Mouse (Mus musculus) limb, embryonic 12.5 days (tissue): ENCODE data around the gene Enthd1. TPM values are rescaled to one million over a fixed set of nuclear protein-coding genes. Genes with fewer than 3 reads are reported as not detected.

ENCODE experiments used
- ATAC-seq: fragments of 200-750 bp; cut with Nextera tagmentation; 2 replicates; pipeline ENCODE4 v1.8.0; 2017; ENCODE audit warnings: low read depth, moderate TSS enrichment; ENCODE audit not compliant: insufficient number of reproducible peaks, insufficient read depth, low FRiP score, low TSS enrichment
- H3K27ac ChIP-seq: fragments of 300-500 bp; sonication (generic); 2 replicates; pipeline ENCODE4 v1.5.1; 2016; ENCODE audit warnings: mild to moderate bottlenecking, moderate library complexity
- H3K27me3 ChIP-seq: fragments of 300-500 bp; sonication (generic); 2 replicates; pipeline ENCODE4 v1.6.1; 2016; ENCODE audit warnings: mild to moderate bottlenecking, moderate library complexity
- H3K36me3 ChIP-seq: fragments of 300-500 bp; sonication (generic); 2 replicates; pipeline ENCODE4 v1.6.1; 2016; ENCODE audit warnings: mild to moderate bottlenecking, moderate library complexity
- H3K4me1 ChIP-seq: fragments of 300-500 bp; sonication (generic); replicated peaks from 2 replicates; pipeline ENCODE4 v1.6.1; 2016
- H3K4me2 ChIP-seq: fragments of 300-500 bp; sonication (generic); 2 replicates; pipeline ENCODE4 v1.6.1; 2016; ENCODE audit warnings: mild to moderate bottlenecking, moderate library complexity
- H3K4me3 ChIP-seq: fragments of 300-500 bp; sonication (generic); replicated peaks from 2 replicates; pipeline ENCODE4 v1.5.1; 2016; ENCODE audit warnings: mild to moderate bottlenecking
- H3K9ac ChIP-seq: fragments of 300-500 bp; sonication (generic); replicated peaks from 2 replicates; pipeline ENCODE4 v1.6.1; 2016; ENCODE audit warnings: mild to moderate bottlenecking, moderate library complexity
- H3K9me3 ChIP-seq: fragments of 300-500 bp; sonication (generic); 2 replicates; pipeline ENCODE4 v1.6.1; 2016; ENCODE audit warnings: mild to moderate bottlenecking, moderate library complexity
- WGBS: fragments of 180-500 bp; shearing (Covaris S2); methylation state at CpG from one replicate; pipeline ENCODE4 v1.1.7; 2016; 5-methylcytosine and 5-hydroxymethylcytosine counted together
- polyA plus RNA-seq: library from polyadenylated mRNA; unstranded; fragments of >200 nt; fragmentation: Nextera tagmentation; extraction: Ambion mirVana; gene quantifications from 2 replicates; pipeline ENCODE4 v1.2.1, GENCODE M21; 2016

Enthd1 gene
- polyA plus RNA-seq, 1 experiment from 2014 or later, result not detected

DNA sequence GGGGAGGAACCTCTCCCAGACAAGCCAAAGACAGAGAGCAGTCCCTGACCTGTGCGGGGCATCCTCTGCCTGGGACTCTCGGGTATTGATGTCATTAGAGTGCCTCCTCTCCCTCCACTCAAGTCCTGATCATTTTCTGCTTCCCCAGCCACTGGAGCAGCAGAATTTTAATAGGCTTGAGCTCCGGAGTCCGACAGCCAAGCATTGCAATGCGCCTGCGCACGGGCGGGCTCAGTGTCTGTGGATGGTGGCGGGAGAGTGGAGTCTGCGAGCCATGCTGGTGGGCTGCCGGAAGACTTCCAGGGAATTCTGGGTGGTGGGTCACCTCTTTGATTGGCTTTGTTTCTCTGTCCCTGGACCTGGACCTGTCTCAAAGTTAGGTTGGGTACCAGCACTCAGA lies 134.6 kb downstream of the Enthd1 start:
- ATAC-seq, result no peak
- no peaks in the 10 kb centered on the region for H3K4me1 ChIP-seq
- H3K9ac ChIP-seq, result no peak overlapping the region
- H3K4me3 ChIP-seq, result no peak overlapping the region
- H3K9me3 ChIP-seq, result no peaks in the 10 kb centered on the region
- no peaks in the 10 kb centered on the region for H3K27me3 ChIP-seq
- H3K27ac ChIP-seq, result no peak overlapping the region
- WGBS, result 81% methylated on average over 11 of the region's 11 CpGs
- no peaks in the 10 kb centered on the region for H3K36me3 ChIP-seq
- H3K4me2 ChIP-seq, result no peak overlapping the region

DNA sequence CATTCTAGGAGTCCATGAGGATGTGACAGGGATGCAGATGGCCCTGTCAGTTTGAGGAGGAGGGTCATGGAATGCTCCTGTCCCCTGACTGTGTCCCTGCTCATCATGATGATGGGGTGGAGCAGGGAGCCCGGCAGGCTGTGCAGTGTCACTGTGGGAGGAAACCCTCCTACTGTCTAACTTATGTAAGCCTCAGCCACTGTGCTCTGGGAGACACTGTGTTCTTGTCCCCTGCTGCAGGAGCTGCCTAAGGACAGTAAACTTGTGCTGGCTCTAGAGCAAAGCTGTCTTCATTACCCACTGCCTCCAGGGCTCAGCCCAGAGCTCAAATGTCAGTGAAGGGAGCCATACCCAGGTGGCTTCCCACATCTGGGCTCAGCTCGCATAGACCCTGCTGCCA lies 146.8 kb downstream of the Enthd1 start:
- 72% methylated on average over 2 of the region's 2 CpGs for WGBS
- ATAC-seq, result no peak
- no peak overlapping the region for H3K27ac ChIP-seq
- H3K4me1 ChIP-seq, result peaks cover 5% of the 10 kb centered on the region; the same call in 1 of the 2 replicates
- no peaks in the 10 kb centered on the region for H3K9me3 ChIP-seq
- H3K4me3 ChIP-seq, result no peak overlapping the region
- H3K36me3 ChIP-seq, result no peaks in the 10 kb centered on the region
- H3K9ac ChIP-seq, result no peak overlapping the region
- H3K4me2 ChIP-seq, result no peak overlapping the region
- H3K27me3 ChIP-seq, result no peaks in the 10 kb centered on the region; the same call in none of the 2 replicates

DNA sequence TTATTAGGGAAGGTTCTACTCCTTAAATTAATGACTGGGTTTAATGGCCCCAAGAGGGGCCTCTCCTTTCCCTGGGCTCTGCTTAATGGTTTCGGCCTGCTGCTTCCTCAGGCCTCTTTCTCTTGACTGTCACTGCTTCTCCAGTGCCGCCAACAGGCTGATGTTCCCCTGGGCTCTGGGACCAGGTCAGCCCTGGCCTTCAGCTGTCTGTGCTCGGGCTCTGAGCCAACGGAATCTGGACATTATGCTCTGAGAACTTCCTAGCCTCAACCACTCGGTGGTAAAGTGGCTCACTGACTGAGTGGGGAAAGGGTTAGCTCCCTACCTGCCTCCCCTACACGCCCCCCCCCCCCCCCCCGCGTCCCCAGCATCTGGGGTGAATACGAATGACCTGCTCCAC lies 147.9 kb downstream of the Enthd1 start:
- H3K36me3 ChIP-seq, result no peaks in the 10 kb centered on the region
- WGBS, result 44% methylated on average over 8 of the region's 9 CpGs
- H3K4me2 ChIP-seq, result no peak overlapping the region
- H3K9ac ChIP-seq, result no peak overlapping the region
- H3K27ac ChIP-seq, result no peak overlapping the region
- peaks cover 5% of the 10 kb centered on the region; the same call in 1 of the 2 replicates for H3K4me1 ChIP-seq
- no peaks in the 10 kb centered on the region for H3K9me3 ChIP-seq
- ATAC-seq, result no peak
- no peaks in the 10 kb centered on the region; the same call in none of the 2 replicates for H3K27me3 ChIP-seq
- no peak overlapping the region for H3K4me3 ChIP-seq

- no peaks in the 10 kb centered on the region for H3K36me3 ChIP-seq
- ATAC-seq, result no peak
- WGBS, result 78% methylated on average over 4 of the region's 4 CpGs
- H3K9me3 ChIP-seq, result no peaks in the 10 kb centered on the region; the same call in 1 of the 2 replicates
- no peak overlapping the region for H3K4me2 ChIP-seq
- H3K4me1 ChIP-seq, result peaks cover 5% of the 10 kb centered on the region; the same call in 1 of the 2 replicates
- H3K27ac ChIP-seq, result no peak overlapping the region
- no peak overlapping the region for H3K9ac ChIP-seq
- no peak overlapping the region for H3K4me3 ChIP-seq
- H3K27me3 ChIP-seq, result no peaks in the 10 kb centered on the region; the same call in none of the 2 replicates
Measured at GRCm38 (mm10) chr15:80415132-80415531, 149.8 kb downstream of the Enthd1 start.

GRCm38 (mm10) chr15:80413988-80414721 lies 150.8 kb downstream of the Enthd1 start:
- no peaks in the 10 kb centered on the region; the same call in none of the 2 replicates for H3K27me3 ChIP-seq
- WGBS, result 88% methylated on average over 17 of the region's 17 CpGs
- H3K9ac ChIP-seq, result no peak overlapping the region
- ATAC-seq, result no peak
- peaks cover 5% of the 10 kb centered on the region; the same call in 1 of the 2 replicates for H3K4me1 ChIP-seq
- no peak overlapping the region for H3K27ac ChIP-seq
- no peaks in the 10 kb centered on the region for H3K36me3 ChIP-seq
- H3K4me2 ChIP-seq, result no peak overlapping the region
- H3K4me3 ChIP-seq, result no peak overlapping the region
- no peaks in the 10 kb centered on the region; the same call in 1 of the 2 replicates for H3K9me3 ChIP-seq

- H3K4me3 ChIP-seq, result no peak overlapping the region
- peaks cover 5% of the 10 kb centered on the region; the same call in 1 of the 2 replicates for H3K4me1 ChIP-seq
- WGBS, result 52% methylated on average over 4 of the region's 4 CpGs
- no peak overlapping the region for H3K4me2 ChIP-seq
- no peak for ATAC-seq
- no peaks in the 10 kb centered on the region for H3K36me3 ChIP-seq
- no peak overlapping the region for H3K9ac ChIP-seq
- no peaks in the 10 kb centered on the region; the same call in 1 of the 2 replicates for H3K9me3 ChIP-seq
- no peak overlapping the region for H3K27ac ChIP-seq
- H3K27me3 ChIP-seq, result no peaks in the 10 kb centered on the region; the same call in none of the 2 replicates
Measured at GRCm38 (mm10) chr15:80413070-80413469, 151.9 kb downstream of the Enthd1 start.

DNA sequence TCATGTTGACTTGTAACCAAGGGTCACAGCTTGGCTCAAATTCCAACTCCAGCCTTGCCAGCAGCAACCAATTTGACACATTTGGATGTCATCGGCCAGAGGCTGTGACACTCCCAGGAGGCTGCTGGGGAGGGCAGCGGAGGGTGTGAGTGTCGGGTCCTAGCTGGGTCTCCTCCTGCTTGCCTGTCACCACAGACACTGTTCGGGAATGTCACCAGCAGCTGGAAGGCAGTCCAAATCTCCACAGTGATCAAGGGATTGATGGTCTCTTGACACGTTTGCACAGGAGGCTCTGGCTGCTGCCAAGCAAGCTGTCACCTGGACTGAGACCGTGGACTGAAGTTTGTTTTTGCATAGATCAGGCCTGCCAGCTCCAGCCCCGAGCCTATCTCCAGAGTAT lies 154.3 kb downstream of the Enthd1 start:
- H3K36me3 ChIP-seq, result no peaks in the 10 kb centered on the region
- no peak overlapping the region for H3K4me2 ChIP-seq
- 66% methylated on average over 7 of the region's 7 CpGs for WGBS
- no peaks in the 10 kb centered on the region for H3K4me1 ChIP-seq
- H3K9ac ChIP-seq, result no peak overlapping the region
- H3K9me3 ChIP-seq, result no peaks in the 10 kb centered on the region; the same call in 1 of the 2 replicates
- H3K27ac ChIP-seq, result no peak overlapping the region
- ATAC-seq, result no peak
- H3K27me3 ChIP-seq, result no peaks in the 10 kb centered on the region; the same call in 1 of the 2 replicates
- no peak overlapping the region for H3K4me3 ChIP-seq

DNA sequence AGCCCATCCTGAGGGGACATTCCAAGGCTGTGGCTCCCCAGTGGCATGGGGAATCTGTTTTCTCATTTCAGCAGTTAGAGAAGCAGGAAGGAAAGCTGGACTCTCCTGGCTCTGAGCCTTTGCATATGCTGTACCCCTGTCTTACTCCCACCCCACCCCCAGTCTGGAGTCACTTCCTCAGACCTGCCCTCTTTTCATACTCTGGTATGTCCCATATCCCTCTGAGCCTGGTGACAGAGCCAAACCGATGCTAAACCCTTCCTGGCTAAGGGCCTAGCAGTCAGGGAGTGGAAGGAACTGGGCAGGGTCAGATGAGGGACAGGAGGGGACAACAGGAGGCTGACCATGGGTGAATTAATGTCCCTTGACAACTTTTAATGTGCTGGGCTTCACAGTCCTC lies 157.1 kb downstream of the Enthd1 start:
- WGBS, result 46% methylated on average over 1 of the region's 1 CpGs
- Histone ChIP-seq H3K4me1 (no peaks in the 10 kb centered on the region), H3K27me3 (no peaks in the 10 kb centered on the region), H3K36me3 (no peaks in the 10 kb centered on the region), H3K4me2 (no peak overlapping the region), H3K9ac (no peak overlapping the region), H3K9me3 (peaks cover 10% of the 10 kb centered on the region; the same call in 1 of the 2 replicates), H3K27ac (no peak overlapping the region), H3K4me3 (no peak overlapping the region)
- no peak for ATAC-seq

Other genes starting within 250 kb of the Enthd1 start
- gene Grap2, start 7.4 kb upstream of the Enthd1 start, polyA plus RNA-seq, result 1.8 and 2.9 TPM in 2 replicates
- gene Fam83f, start 106.7 kb upstream of the Enthd1 start, polyA plus RNA-seq, result 1.3 and 1.4 TPM in 2 replicates
- gene Tnrc6b, start 146.2 kb upstream of the Enthd1 start, polyA plus RNA-seq, result 36.7 and 41.0 TPM in 2 replicates